Mouse (Mus musculus) heart, adult 11 months (tissue): ENCODE measurements at regions not wholly inside any gene's neighbourhood (a gene's known extent, or its start where the extent isn't known, plus 50 kb on each side); places are given as distances from the start of the nearest gene placed in this dataset.

Source experiments
- DNase-seq: peaks from one replicate; pipeline ENCODE4 v3.0.0; 2022

- no peak for DNase-seq
Measured at GRCm38 (mm10) chr8:41485163-41485562, 68.3 kb upstream of the Frg1 start.

- DNase-seq: no peak
Measured at GRCm38 (mm10) chr8:41483297-41483696, 66.4 kb upstream of the Frg1 start.

DNA sequence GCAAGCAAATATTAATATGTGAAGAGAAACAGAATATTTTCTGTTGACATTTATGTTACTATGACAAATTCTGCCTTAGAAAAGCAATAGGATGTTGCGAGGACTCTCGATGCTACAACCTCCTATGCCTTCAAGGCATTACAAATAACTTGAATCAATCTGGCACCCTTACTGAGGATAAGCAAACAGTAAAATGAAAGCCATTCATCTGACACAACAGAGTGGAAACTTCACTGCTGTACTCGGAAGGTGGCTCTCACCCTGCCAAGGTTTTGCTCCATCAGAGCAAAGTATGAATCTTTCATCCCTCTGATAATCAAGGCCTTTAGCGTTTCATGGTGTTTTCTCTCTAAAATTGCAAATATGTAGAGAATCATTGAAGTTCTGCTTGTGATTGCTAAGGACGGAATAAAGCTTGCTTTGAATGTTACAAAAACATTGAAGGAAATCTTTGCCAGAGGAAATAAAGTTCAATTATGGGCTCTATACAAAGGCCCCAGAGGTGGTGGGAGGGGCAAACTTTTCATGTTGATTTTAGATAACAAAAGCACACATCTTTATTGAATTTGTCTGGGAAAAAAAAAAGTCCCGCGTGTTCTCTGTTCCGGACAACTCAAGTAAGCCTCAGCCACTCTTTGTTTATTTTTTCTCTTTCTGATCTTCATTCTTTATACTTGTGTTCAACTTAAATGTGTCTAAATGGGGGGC lies 56.3 kb upstream of the Frg1 start:
- peak; percentile 2 for DNase-seq

DNA sequence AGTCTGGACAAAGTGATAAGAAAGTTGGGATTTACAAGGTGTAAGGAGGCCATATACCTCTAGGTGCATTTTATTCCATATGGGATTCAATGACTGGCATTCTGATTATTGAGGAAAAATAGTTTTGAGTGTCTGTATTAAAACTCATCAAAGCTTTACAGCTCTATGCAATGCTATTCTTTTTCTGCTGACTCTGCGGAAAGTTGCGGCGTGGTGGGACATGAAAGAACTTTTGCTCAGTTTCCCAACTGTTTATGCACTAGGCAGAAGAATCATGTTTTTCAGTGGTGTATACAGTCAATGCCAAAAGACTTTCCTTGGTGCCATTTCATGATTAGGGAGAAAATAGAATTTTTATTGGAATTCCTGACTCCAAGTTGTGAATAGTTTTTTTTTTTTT lies 55.4 kb upstream of the Frg1 start:
- peak; percentile 7 for DNase-seq
